Mouse (Mus musculus) embryo, embryonic 9.5 days (tissue): ENCODE measurements around the gene Itgb1.

Source experiments
- DNase-seq: peaks from one replicate; pipeline ENCODE4 v3.0.0-alpha.2; 2017; ENCODE audit errors: extremely low spot score

The Itgb1 gene

DNA sequence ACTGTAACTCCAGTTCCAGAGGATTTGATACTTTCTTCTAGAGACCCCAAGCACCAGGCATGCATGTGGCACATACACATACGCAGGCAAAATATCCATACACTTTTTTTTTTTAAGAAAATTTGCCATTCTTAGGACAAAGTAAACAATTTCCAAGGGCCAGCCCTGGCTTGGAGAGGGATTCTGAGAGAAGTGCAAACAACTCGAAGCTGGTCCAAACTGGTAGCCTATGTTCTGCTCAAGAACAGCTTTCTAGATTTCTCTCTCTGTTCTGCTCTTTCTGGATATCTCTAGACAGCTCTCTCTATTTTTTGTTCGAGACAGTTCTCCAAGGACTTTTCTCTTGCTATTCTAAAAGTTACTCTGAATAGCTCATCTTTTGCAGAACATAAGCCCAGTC, 3.5 kb upstream of the Itgb1 start:
- no peak for DNase-seq

GRCm38 (mm10) chr8:128684609-128685506, 596 bp upstream of the Itgb1 start:
- peak; percentile 20 for DNase-seq

- no peak for DNase-seq
Observed at GRCm38 (mm10) chr8:128686429-128686990, 1.1 kb downstream of the Itgb1 start.

DNA sequence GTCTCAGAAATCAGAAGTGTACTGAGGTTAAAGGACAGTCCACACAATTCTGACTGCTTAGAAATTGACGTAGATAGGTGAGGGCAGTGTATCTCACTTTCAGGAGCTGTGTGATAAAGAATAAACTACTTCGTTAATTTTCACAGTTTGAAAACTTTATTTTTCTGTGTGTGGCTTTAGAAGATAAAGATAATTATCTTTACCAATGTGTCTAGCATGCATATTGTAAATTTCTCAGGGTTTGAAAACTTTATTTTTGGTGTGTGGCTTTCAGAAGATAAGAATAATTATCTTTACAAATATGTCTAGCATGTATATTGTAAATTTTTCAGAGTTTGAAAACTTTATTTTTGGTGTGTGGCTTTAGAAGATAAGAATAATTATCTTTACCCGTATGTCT, 3.2 kb downstream of the Itgb1 start:
- DNase-seq = no peak

- no peak for DNase-seq
Observed at GRCm38 (mm10) chr8:128690056-128690455, 4.6 kb downstream of the Itgb1 start.

- no peak for DNase-seq
Observed at GRCm38 (mm10) chr8:128696701-128697397, 11.4 kb downstream of the Itgb1 start.

DNA sequence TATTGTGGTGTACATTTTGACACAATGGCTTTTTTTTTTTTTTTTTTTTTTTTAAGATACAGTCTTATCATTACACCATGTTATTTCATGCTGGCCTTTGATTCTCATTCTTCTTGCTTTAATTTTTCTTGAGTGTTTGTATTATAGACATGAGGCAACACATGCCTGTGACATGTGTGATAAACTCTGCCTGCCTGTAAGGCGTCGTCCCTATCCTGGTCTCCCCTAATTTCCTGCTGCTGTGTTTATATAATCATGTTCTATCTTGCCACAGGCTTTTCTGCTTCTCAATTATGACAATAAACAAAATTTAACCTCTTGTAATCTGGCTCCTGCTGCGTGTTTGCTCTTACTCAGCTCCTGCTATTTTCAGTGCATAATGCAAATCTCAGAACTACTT, 12.5 kb downstream of the Itgb1 start:
- no peak for DNase-seq

DNA sequence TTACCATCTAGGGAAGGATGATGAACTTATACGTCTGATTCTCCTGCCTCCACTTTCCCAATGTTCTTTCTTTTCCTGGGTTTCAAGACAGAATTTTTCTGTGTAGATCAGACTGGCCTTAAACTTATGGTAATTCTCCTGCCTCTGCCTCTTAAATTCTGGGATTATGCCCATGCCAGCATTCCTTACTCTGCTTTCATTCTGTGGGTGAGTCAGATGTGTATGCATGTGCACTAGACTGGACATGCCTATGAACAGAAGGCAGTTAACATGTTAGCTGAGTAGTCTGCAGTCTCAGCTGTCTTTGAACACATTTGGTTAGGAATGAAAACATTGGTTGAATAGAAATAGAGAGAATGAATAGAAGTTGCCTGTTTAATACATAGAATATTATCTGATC, 18.9 kb downstream of the Itgb1 start:
- DNase-seq = no peak

- DNase-seq = no peak
Observed at GRCm38 (mm10) chr8:128704836-128705235, 19.4 kb downstream of the Itgb1 start.

DNA sequence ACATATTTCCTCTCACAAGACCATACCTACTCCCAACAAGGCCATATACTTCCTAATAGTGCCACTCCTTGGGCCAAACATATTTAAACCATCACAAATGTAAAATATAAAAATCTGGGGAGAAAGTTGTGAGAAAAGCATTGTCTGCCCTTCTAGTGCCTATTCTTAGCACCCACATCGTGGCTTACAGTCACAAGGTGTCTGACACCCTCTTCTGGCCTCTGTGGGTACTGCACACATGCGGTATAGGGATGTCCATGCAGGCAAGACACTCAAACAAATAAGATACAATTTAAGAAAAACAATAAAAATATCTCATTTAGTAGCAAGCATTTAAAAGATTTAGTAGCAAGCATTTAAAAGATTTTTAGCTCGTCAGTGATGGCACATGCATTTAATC, 23.8 kb downstream of the Itgb1 start:
- DNase-seq = peak; percentile 71

- DNase-seq = no peak
Observed at GRCm38 (mm10) chr8:128716184-128716583, 30.7 kb downstream of the Itgb1 start.

- DNase-seq = peak; percentile 17
Observed at GRCm38 (mm10) chr8:128724819-128725218, 39.4 kb downstream of the Itgb1 start.

GRCm38 (mm10) chr8:128727213-128727612, 41.8 kb downstream of the Itgb1 start:
- no peak for DNase-seq

DNA sequence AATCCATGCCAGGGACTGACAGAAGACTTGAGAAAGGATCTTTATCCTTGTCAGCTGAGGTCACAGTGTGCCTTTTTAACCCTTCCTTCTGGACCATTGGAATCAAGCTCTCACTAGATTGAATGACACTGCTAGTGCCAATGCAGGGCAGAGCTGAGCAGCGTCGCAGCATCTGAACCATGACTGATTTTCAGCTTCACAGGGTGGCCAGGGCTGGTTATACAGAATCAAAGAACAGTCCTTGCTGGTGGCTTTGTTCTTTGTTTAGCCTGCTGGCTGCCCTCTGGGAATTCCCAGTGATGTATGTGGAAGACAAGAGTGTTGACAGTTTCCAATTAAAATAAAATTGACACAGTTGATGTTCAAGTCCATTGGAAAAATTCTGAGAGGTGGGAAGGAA, 46.8 kb downstream of the Itgb1 start:
- DNase-seq = no peak

GRCm38 (mm10) chr8:128734118-128734517, 48.7 kb downstream of the Itgb1 start:
- no peak for DNase-seq

GRCm38 (mm10) chr8:128735692-128736091, 50.2 kb downstream of the Itgb1 start:
- DNase-seq = no peak
